21 mouse cellular contexts compared by ENCODE assay signal in the genomic region with DNA sequence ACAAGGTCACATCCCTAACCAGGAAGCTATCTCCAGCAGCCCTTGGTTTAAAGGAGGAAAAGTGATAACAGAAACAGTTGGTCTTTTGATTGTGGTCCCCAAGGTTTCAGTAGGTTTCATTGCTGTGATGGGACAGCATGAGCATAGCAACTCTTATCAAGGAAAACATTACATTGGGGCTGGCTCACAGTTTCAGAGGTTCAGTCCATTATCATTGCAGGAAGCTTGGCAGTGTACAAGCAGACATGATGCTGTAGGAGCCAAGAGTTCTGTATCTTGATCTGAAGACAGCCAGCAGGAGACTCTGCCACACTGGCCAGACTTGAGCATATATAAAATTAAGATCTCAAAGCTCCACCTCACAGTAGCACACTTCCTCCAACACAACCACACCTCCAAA.
"Had no signal": no experiment of that assay in that cellular context is flagged by ENCODE, and none has a peak within 500 bp of the region (broad histone marks: within the 10 kb centered on the region; RNA-seq: fewer than 3 reads in every experiment).

No protein-coding gene starts in this region.

- H3K4me2 ChIP-seq: intestine, embryonic 15.5 days; kidney, embryonic 15.5 days; lung, embryonic 14.5 days; midbrain, embryonic 12.5 days; midbrain, embryonic 15.5 days; neural tube, embryonic 12.5 days; neural tube, embryonic 15.5 days; stomach, embryonic 15.5 days had no signal

- H3K9me3 ChIP-seq: intestine, embryonic 15.5 days; kidney, embryonic 15.5 days; midbrain, embryonic 12.5 days; midbrain, embryonic 15.5 days; neural tube, embryonic 12.5 days; stomach, embryonic 15.5 days had no signal

- H3K27ac ChIP-seq: intestine, embryonic 15.5 days; kidney, embryonic 15.5 days; left cerebral cortex, adult 2 months; midbrain, embryonic 12.5 days; midbrain, embryonic 15.5 days; neural tube, embryonic 12.5 days; neural tube, embryonic 15.5 days; stomach, embryonic 15.5 days had no signal

- ATAC-seq: intestine, embryonic 15.5 days; lung, postnatal 0 days; midbrain, embryonic 15.5 days had no signal

- H3K4me1 ChIP-seq: intestine, embryonic 15.5 days; kidney, embryonic 15.5 days; midbrain, embryonic 12.5 days; midbrain, embryonic 15.5 days; neural tube, embryonic 12.5 days; neural tube, embryonic 15.5 days; stomach, embryonic 15.5 days had no signal

- H3K4me3 ChIP-seq: intestine, embryonic 15.5 days; kidney, embryonic 15.5 days; left cerebral cortex, adult 2 months; midbrain, embryonic 12.5 days; midbrain, embryonic 15.5 days; neural tube, embryonic 12.5 days; neural tube, embryonic 15.5 days; stomach, embryonic 15.5 days had no signal

- H3K9ac ChIP-seq: intestine, embryonic 15.5 days; kidney, embryonic 15.5 days; lung, embryonic 14.5 days; midbrain, embryonic 12.5 days; midbrain, embryonic 15.5 days; neural tube, embryonic 12.5 days; neural tube, embryonic 15.5 days; stomach, embryonic 15.5 days had no signal

- H3K27me3 ChIP-seq: intestine, embryonic 15.5 days; kidney, embryonic 15.5 days; midbrain, embryonic 15.5 days; neural tube, embryonic 12.5 days; neural tube, embryonic 15.5 days; stomach, embryonic 15.5 days had no signal

- DNase-seq: kidney, adult 11 months; kidney, adult 8-10 months; kidney, postnatal 10 days; kidney, postnatal 36 days; layer of hippocampus, postnatal 36 days; lung, embryonic 14.5 days; lung, postnatal 36 days; right cerebral cortex, adult 18-20 months; right cerebral cortex, postnatal 14 days; right cerebral cortex, postnatal 4 days; thymus, adult 18-20 months; thymus, postnatal 25 days had no signal
